Mouse (Mus musculus): ENCODE measurements around the gene Fubp3.
"Not testable (repeated sequence)": the region's sequence is repeated elsewhere in the genome, so short reads cannot be mapped to it uniquely, and the experiment has no call there.

The Fubp3 gene

DNA sequence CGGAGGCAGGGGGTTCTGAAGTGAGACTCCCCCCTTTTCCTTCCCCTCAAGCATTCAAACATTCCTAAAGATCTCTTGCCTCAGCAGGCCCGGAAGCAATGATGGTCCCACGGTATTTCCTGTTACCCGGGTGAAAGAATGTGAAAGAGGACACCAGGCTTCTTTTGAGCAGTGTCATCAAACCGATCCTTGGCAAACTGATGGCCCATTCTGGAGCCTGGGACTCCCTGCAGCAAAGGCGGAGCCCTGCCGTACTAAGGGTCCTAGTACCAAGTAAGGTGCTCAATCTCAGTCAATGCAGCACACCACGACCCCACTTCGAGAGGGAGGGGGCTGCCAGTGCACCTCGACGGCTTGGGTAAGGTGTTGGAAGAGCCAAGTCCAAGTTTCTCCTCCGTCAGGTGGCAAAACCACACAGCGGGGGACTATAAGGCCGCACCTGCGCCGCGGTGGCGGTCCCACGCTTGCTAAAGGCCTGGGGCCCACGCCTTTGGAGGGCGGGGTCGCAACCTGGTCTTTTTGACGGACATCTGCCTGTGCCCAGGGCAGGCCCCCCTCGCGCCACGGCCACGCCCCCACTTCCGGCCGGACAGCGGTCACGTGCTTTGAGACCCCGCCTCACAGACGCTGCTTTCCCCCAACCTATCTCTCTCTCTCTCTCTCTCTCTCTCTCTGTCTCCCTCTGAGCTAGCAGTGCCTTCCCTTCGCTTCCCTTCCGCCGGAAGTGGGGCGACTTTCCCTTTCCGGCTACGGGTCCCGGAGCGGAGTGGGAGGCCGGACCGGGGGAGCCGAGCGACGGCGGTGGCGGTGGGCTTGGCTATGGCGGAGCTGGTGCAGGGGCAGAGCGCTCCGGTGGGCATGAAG, at the start of gene Fubp3:
Fubp3 (plus strand) TSS at position 601 of the 864 bp plus-strand sequence.
- CTCF ChIA-PET = no interaction called here

- CTCF ChIA-PET = no interaction called here
Measured at GRCm38 (mm10) chr2:31524641-31525040, 47.8 kb upstream of the Fubp3 start.

GRCm38 (mm10) chr2:31525778-31526177, 46.7 kb upstream of the Fubp3 start:
- CTCF ChIA-PET = no interaction called here

DNA sequence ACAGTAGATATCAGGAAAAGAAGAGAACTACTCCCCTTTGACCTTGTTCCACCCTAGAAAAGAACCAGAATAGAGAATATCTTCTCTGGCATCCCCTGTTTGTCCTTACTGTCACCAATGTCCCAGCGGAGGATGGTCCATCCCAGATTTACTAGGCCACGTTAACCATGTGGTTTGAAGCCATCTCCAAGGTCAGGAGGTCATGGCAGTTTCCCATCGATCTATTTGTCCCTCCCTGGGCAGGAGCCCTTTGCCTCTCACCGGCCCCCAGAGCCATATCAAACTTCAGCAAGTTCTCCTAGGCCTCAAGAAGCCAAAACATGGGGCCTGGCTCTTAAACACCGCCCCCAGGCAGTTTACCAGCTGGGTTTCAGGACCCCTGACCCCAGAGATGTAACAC, 42.2 kb upstream of the Fubp3 start:
- CTCF ChIA-PET = no interaction called here

DNA sequence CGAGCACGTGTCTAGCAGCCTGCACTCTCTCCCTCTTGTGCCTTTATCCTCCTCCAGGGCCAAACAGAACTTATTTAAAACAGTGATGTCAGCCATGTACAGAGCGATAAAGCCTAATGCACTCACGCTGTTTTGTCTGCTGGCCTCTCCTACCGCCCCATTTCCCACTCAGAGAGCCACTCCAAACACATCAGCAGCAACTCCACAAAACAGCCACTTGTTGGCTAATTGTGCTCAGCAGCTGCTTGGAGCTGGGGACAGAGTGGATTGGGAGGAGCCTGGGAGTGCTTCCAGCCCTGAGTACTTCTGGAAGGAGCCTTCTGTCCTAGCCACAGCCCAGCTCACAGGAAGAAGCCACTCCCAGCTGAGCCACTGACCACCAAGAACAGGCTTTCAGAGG, 35.4 kb upstream of the Fubp3 start:
- CTCF ChIA-PET = no interaction called here

DNA sequence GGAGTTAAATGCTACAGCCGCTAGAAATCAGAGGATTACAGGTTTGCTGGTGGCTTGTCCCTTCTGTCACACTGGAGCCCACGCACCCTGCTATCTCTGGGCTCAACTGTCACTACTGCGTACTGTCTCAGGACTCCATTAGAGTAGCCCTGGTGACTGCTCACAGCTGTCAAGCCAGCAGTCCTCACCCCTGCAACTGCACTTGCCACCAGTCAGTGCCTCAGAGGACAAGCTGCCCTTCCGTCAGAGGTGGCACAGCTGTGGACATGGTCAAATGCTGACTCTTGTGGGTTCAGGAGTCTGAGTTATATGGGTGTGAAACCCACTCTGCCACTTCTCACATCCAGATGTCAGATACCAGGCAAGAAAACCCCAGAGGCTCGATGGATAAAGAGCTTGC, 33.7 kb upstream of the Fubp3 start:
- CTCF ChIA-PET = no interaction called here

GRCm38 (mm10) chr2:31541581-31541980, 30.9 kb upstream of the Fubp3 start:
- CTCF ChIA-PET = interaction anchor here (0.6 kb wide), 1 partner anchor 76 kb away, joined by 24 read pairs; no protein-coding TSS in a partner anchor

DNA sequence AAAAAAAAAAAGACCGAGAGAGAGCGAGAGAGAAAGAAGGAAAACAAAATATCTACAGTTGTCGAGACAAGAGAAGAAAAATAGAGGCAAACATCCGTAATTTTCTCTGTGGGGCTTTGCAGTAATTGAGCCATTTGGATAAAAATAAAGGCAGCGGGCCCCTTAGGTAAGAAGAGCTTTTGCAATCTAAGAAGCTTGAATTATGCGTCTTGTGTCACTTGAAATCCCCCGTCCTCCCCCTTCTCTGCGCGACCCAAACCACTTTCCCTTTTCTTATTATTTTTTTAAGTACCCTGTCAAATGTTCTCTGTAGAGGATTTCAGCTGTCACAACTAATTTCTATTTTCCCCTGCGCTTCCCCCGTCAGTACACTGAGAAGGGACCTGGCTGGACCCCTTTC, 24.7 kb upstream of the Fubp3 start:
- CTCF ChIA-PET = no interaction called here

- CTCF ChIA-PET = no interaction called here
Measured at GRCm38 (mm10) chr2:31550503-31550902, 21.9 kb upstream of the Fubp3 start.

GRCm38 (mm10) chr2:31551351-31551750, 21.1 kb upstream of the Fubp3 start:
- CTCF ChIA-PET = not testable (repeated sequence)

DNA sequence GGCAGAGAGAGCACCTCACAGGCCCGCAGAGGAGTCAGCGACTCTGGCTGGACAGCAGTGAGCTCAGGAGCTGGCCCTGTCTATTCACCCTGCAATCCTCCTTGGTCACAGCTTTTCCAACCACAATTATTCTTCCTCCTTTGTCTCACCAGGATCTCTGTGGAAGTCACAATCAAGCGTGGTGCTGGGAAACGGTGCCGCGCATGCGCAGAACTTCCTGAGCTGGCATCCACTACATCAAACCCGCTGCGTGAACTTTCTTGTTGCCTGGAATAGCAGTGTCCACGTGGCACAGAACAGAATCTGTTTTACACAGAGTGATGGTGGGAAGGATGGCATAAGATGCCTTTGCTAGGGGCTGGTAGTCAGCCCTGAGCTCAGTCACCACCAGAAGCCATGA, 20.5 kb upstream of the Fubp3 start:
- CTCF ChIA-PET = no interaction called here

GRCm38 (mm10) chr2:31554619-31555018, 17.8 kb upstream of the Fubp3 start:
- CTCF ChIA-PET = no interaction called here

DNA sequence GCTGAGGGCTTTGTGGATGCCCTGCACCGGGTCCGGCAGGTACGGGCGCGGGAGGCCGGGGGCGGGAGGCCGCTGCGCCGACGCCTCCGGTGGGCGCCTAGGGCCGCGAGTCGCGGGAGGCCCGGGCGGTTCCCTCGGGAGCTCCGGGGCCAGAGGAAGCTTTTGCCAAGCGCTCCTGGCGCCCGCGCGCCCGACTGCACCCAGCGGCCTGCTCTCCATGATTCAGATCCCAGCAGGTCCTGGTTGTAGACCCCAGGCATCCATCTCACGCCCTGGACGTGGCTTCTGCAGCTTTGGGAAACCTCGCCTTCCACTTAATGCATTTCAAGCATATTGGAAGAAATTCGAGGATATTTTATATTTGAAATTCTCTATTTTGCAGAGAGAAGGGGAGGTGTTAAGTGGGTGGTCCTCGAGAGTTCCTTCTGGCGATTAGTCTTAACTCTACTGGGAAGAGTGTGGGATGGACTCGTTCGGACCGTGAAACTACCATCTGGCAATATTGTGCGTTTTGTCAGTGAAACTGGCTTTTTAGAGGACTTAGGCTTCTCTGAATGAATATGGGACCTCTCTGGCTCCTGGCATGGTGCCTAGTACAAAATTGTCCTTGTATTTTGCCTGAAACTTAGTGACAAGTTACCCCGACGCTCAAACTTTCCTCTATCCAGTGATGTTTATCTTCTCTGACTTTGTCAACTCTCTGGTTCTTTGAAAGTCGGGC, 624 bp downstream of the Fubp3 start:
- CTCF ChIA-PET = no interaction called here

- CTCF ChIA-PET = no interaction called here
Measured at GRCm38 (mm10) chr2:31581617-31582016, 9.2 kb downstream of the Fubp3 start.

DNA sequence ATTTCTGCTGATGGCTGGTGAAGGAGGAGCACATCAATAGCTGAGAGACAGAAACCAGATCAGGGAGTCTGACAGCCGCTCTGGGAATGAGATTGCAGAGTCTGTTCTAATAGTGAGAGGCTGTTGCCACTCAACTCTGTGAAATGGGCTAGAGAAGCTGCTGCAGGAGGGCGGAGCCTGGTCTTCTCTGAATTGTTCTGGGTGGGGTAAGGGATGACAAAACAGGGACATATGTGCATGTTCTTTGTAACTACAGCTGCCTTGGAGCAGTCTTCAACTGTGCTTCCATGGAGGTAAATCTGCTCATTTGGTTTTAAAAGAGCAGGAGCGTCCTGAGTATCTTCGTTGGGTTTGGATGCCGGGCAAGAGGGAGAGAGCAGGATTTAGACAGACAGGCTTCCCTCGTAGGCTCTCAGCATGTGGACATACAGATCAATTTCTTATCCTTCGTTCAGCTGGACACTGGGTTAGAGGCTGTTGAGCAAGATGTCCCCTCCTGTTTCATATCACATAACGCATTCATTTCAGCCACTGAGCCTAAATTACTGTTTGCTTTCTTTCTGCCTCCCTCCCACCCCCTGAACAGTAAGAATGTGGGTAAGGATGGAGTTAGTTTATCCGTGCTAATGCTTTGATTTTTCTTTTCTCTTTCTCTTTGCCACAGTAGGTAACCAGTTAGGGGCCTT, 19.5 kb downstream of the Fubp3 start:
- CTCF ChIA-PET = no interaction called here

DNA sequence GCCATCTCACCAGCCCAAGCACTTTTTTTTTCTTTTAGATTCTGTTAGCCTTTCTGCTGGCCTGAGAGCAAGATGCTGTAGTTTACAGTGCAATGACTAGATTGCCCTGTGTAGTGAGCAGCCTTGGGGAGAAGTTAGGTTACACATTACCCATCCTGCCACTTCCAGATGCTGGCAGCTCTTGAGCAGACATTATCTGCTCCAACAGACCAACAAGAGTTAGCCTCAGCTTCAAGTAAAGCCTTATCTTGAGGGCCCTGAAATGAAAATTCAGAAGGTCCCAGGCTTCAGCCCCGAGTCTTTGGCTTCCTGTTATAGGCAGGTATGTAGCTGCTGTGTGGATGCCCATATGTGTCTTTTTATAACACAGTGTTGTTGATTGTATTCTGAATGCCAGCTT, 35.1 kb downstream of the Fubp3 start:
- CTCF ChIA-PET = no interaction called here

GRCm38 (mm10) chr2:31609859-31610261, 37.4 kb downstream of the Fubp3 start:
- CTCF ChIA-PET = no interaction called here

DNA sequence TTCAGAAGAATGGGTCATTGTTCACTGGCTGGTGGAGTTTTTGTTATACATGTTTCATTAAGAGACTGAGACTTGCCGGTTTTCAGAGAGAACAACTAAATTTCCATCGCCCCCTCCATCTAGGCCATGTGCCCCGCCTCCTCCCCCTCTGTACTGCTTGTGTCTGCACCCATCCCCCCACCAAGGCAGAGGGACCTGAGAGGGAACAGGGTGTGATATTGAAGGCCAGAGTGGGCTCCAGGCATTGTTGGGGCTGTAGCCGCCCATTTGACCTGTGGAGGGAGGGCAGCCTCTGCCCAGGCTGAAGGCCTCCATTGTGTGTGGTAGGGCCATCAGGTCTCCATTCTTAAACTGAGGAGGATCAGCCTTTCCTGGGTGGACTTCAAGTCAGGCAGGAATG, 38.5 kb downstream of the Fubp3 start:
- CTCF ChIA-PET = no interaction called here

- CTCF ChIA-PET = interaction anchor here (1.5 kb wide), 1 partner anchor 18 kb away, joined by 3 read pairs; no protein-coding TSS in a partner anchor
Measured at GRCm38 (mm10) chr2:31611400-31611799, 38.9 kb downstream of the Fubp3 start.

DNA sequence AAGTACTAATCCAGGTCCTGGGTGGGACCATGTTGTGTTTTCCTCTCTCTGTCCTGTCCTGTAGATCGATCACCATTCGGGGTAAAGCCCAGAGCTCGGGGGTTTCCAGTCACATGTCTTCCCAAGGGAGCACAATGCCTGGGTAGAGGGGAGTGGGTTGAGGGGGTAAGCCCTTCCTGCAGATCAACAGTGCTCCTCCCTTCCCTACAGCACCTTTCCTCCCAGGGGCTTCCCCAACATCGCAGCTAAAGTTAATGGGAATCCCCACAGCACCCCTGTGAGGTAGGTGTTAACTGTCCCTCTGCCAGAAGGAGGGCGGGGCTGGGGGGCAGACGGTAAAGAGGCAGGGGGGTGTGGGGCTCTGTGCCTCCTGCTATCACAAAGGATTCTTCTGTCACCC, 40.2 kb downstream of the Fubp3 start:
- CTCF ChIA-PET = interaction anchor here (1.5 kb wide), 1 partner anchor 19 kb away, joined by 3 read pairs; no protein-coding TSS in a partner anchor

- CTCF ChIA-PET = no interaction called here
Measured at GRCm38 (mm10) chr2:31613781-31614180, 41.3 kb downstream of the Fubp3 start.

- CTCF ChIA-PET = no interaction called here
Measured at GRCm38 (mm10) chr2:31618484-31619161, 46.2 kb downstream of the Fubp3 start.
